Mouse (Mus musculus) spleen, postnatal 4 days (tissue): Measurements from ENCODE around the gene Ccr1l1.
"Not testable (repeated sequence)": the region's sequence is repeated elsewhere in the genome, so short reads cannot be mapped to it uniquely, and the experiment has no call there.

ENCODE experiments used
- DNase-seq, 2 experiments: peaks; one replicate each; pipeline ENCODE4 v3.0.0; 2022; ENCODE audit warnings: low spot score in 2 of 2

Ccr1l1 gene

GRCm38 (mm10) chr9:123978308-123978707 lies at the start of gene Ccr1l1:
Gene Ccr1l1 (minus strand): TSS chr9:123978408.
- DNase-seq: no peak

GRCm38 (mm10) chr9:124021672-124022071 lies 43.5 kb upstream of the Ccr1l1 start, which contains the start of gene Ccr3:
Gene Ccr3 (plus strand): TSS chr9:124021972.
- DNase-seq: no peak

- DNase-seq: no peak
These were observed 41.7 kb upstream of the Ccr1l1 start for GRCm38 (mm10) chr9:124019887-124020286.

- DNase-seq: no peak
These were observed 37.8 kb upstream of the Ccr1l1 start for GRCm38 (mm10) chr9:124016048-124016447.

- peak in 1 of 2 experiments; percentile 24 for DNase-seq
These were observed 36.9 kb upstream of the Ccr1l1 start for GRCm38 (mm10) chr9:124014985-124015652.

GRCm38 (mm10) chr9:124013270-124013669 lies 35.1 kb upstream of the Ccr1l1 start:
- DNase-seq: no peak

- no peak for DNase-seq
These were observed 34.5 kb upstream of the Ccr1l1 start for GRCm38 (mm10) chr9:124012691-124013090.

GRCm38 (mm10) chr9:123999784-124000183 lies 21.6 kb upstream of the Ccr1l1 start:
- no peak for DNase-seq

GRCm38 (mm10) chr9:123997719-123998118 lies 19.5 kb upstream of the Ccr1l1 start:
- no peak for DNase-seq

GRCm38 (mm10) chr9:123991312-123991906 lies 13.2 kb upstream of the Ccr1l1 start:
- DNase-seq: no peak

- no peak for DNase-seq
These were observed 11.5 kb upstream of the Ccr1l1 start for GRCm38 (mm10) chr9:123989671-123990070.

- peak in 1 of 2 experiments; percentile 38 for DNase-seq
These were observed 8.0 kb upstream of the Ccr1l1 start for GRCm38 (mm10) chr9:123986217-123986616.

- no peak for DNase-seq
These were observed 6.7 kb upstream of the Ccr1l1 start for GRCm38 (mm10) chr9:123984943-123985342.

- no peak for DNase-seq
These were observed 4.5 kb upstream of the Ccr1l1 start for GRCm38 (mm10) chr9:123982720-123983119.

- no peak for DNase-seq
These were observed 3.7 kb upstream of the Ccr1l1 start for GRCm38 (mm10) chr9:123981909-123982308.

- DNase-seq: not testable (repeated sequence)
These were observed 2.8 kb upstream of the Ccr1l1 start for GRCm38 (mm10) chr9:123980858-123981475.

- peak in 1 of 2 experiments; percentile 54 for DNase-seq
These were observed 1.1 kb downstream of the Ccr1l1 start for GRCm38 (mm10) chr9:123976876-123977663.

- DNase-seq: no peak
These were observed 2.6 kb downstream of the Ccr1l1 start for GRCm38 (mm10) chr9:123975630-123976029.

GRCm38 (mm10) chr9:123968290-123968912 lies 9.8 kb downstream of the Ccr1l1 start, which contains the start of gene Ccr1:
Gene Ccr1 (minus strand): TSS chr9:123968692.
- no peak for DNase-seq

GRCm38 (mm10) chr9:123966858-123967495 lies 11.2 kb downstream of the Ccr1l1 start:
- DNase-seq: not testable (repeated sequence)

- no peak for DNase-seq
These were observed 13.4 kb downstream of the Ccr1l1 start for GRCm38 (mm10) chr9:123964776-123965175.
